Mouse (Mus musculus) forebrain, embryonic 12.5 days (tissue): ENCODE results near the gene Kdm4d. TPM values are rescaled to one million over a fixed set of nuclear protein-coding genes. Genes with fewer than 3 reads are reported as not detected.
A peak's percentile ranks its signal among the peaks of the same experiment; 100 is the strongest.
"Not testable (repeated sequence)": the region's sequence is repeated elsewhere in the genome, so short reads cannot be mapped to it uniquely, and the experiment has no call there.

Experiments used
- ATAC-seq: fragments of 200-750 bp; cut with Nextera tagmentation; 2 replicates; pipeline ENCODE4 v1.8.0; 2017; ENCODE audit warnings: moderate TSS enrichment; ENCODE audit not compliant: low FRiP score
- H3K27ac ChIP-seq: fragments of 300-500 bp; sonication (generic); 2 replicates; pipeline ENCODE4 v1.5.1; 2016; ENCODE audit warnings: mild to moderate bottlenecking
- H3K27me3 ChIP-seq: fragments of 300-500 bp; sonication (generic); 2 replicates; pipeline ENCODE4 v1.6.1; 2016; ENCODE audit warnings: mild to moderate bottlenecking
- H3K36me3 ChIP-seq: fragments of 300-500 bp; sonication (generic); replicated peaks from 2 replicates; pipeline ENCODE4 v1.6.1; 2016; ENCODE audit warnings: mild to moderate bottlenecking
- H3K4me1 ChIP-seq: fragments of 300-500 bp; sonication (generic); 2 replicates; pipeline ENCODE4 v1.6.1; 2016
- H3K4me2 ChIP-seq: fragments of 300-500 bp; sonication (generic); 2 replicates; pipeline ENCODE4 v1.6.1; 2016; ENCODE audit warnings: mild to moderate bottlenecking, moderate library complexity
- H3K4me3 ChIP-seq: fragments of 300-500 bp; sonication (generic); replicated peaks from 2 replicates; pipeline ENCODE4 v1.5.1; 2016; ENCODE audit warnings: mild to moderate bottlenecking
- H3K9ac ChIP-seq: fragments of 300-500 bp; sonication (generic); 2 replicates; pipeline ENCODE4 v1.6.1; 2016; ENCODE audit warnings: mild to moderate bottlenecking
- H3K9me3 ChIP-seq: fragments of 300-500 bp; sonication (generic); 2 replicates; pipeline ENCODE4 v1.6.1; 2016
- WGBS: fragments of 180-500 bp; shearing (Covaris S2); methylation state at CpG from one replicate; pipeline ENCODE4 v1.1.7; 2016; 5-methylcytosine and 5-hydroxymethylcytosine counted together
- polyA plus RNA-seq: library from polyadenylated mRNA; unstranded; fragments of >200 nt; fragmentation: Nextera tagmentation; extraction: Ambion mirVana; gene quantifications from 2 replicates; pipeline ENCODE4 v1.2.1, GENCODE M21; 2016

Kdm4d gene
- polyA plus RNA-seq, 1 experiment from 2014 or later, result 0.27 TPM

- Histone ChIP-seq H3K9me3 (no peaks in the 10 kb centered on the region), H3K4me2 (no peak overlapping the region), H3K4me3 (no peak overlapping the region), H3K27ac (no peak overlapping the region), H3K36me3 (peaks cover under 1% of the 10 kb centered on the region; the same call in 1 of the 2 replicates), H3K9ac (no peak overlapping the region), H3K27me3 (no peaks in the 10 kb centered on the region), H3K4me1 (no peaks in the 10 kb centered on the region)
- 87% methylated on average over 3 of the region's 3 CpGs for WGBS
- ATAC-seq, result no peak
These were observed 17.8 kb upstream of the Kdm4d start for GRCm38 (mm10) chr9:14518105-14518504.

GRCm38 (mm10) chr9:14517296-14517695 is 17.0 kb upstream of the Kdm4d start:
- no peak for ATAC-seq
- no peak overlapping the region for H3K4me3 ChIP-seq
- no peaks in the 10 kb centered on the region for H3K4me1 ChIP-seq
- WGBS, result 37% methylated on average over 1 of the region's 1 CpGs
- H3K9ac ChIP-seq, result no peak overlapping the region
- no peaks in the 10 kb centered on the region for H3K27me3 ChIP-seq
- no peaks in the 10 kb centered on the region for H3K9me3 ChIP-seq
- H3K36me3 ChIP-seq, result peaks cover 9% of the 10 kb centered on the region; the same call in 1 of the 2 replicates
- H3K27ac ChIP-seq, result no peak overlapping the region
- no peak overlapping the region for H3K4me2 ChIP-seq

- no peaks in the 10 kb centered on the region for H3K4me1 ChIP-seq
- no peak overlapping the region for H3K4me3 ChIP-seq
- peaks cover 43% of the 10 kb centered on the region for H3K36me3 ChIP-seq
- H3K9me3 ChIP-seq, result no peaks in the 10 kb centered on the region
- H3K27me3 ChIP-seq, result no peaks in the 10 kb centered on the region
- H3K4me2 ChIP-seq, result no peak overlapping the region
- 78% methylated on average over 9 of the region's 9 CpGs for WGBS
- no peak overlapping the region for H3K27ac ChIP-seq
- ATAC-seq, result peak; percentile 36; the same call in 1 of the 2 replicates
- no peak overlapping the region for H3K9ac ChIP-seq
These were observed 12.6 kb upstream of the Kdm4d start for GRCm38 (mm10) chr9:14512633-14513445.

- H3K4me3 ChIP-seq, result peak overlapping the region; percentile 84
- ATAC-seq, result no peak
- WGBS, result 3% methylated on average over 10 of the region's 10 CpGs
- peak overlapping the region; percentile 72 for H3K4me2 ChIP-seq
- no peaks in the 10 kb centered on the region for H3K9me3 ChIP-seq
- H3K27ac ChIP-seq, result peak overlapping the region; percentile 69
- peaks cover 36% of the 10 kb centered on the region for H3K36me3 ChIP-seq
- H3K4me1 ChIP-seq, result peaks cover 12% of the 10 kb centered on the region
- H3K27me3 ChIP-seq, result no peaks in the 10 kb centered on the region
- peak overlapping the region; percentile 78 for H3K9ac ChIP-seq
These were observed 688 bp upstream of the Kdm4d start for GRCm38 (mm10) chr9:14500916-14501424.

GRCm38 (mm10) chr9:14498896-14499705 is 1.2 kb downstream of the Kdm4d start:
- H3K4me2 ChIP-seq, result peak overlapping the region; percentile 64
- H3K4me3 ChIP-seq, result peak overlapping the region; percentile 84
- no peak for ATAC-seq
- peaks cover 19% of the 10 kb centered on the region for H3K36me3 ChIP-seq
- 83% methylated on average over 4 of the region's 4 CpGs for WGBS
- peaks cover 12% of the 10 kb centered on the region for H3K4me1 ChIP-seq
- no peak overlapping the region; the same call in 1 of the 2 replicates for H3K9ac ChIP-seq
- H3K27me3 ChIP-seq, result no peaks in the 10 kb centered on the region
- no peak overlapping the region for H3K27ac ChIP-seq
- H3K9me3 ChIP-seq, result no peaks in the 10 kb centered on the region

GRCm38 (mm10) chr9:14463668-14464067 is 36.6 kb downstream of the Kdm4d start:
- 79% methylated on average over 12 of the region's 12 CpGs for WGBS
- not testable (repeated sequence) for H3K4me3 ChIP-seq, H3K27me3 ChIP-seq, H3K4me2 ChIP-seq, H3K9me3 ChIP-seq, H3K27ac ChIP-seq, H3K9ac ChIP-seq, H3K4me1 ChIP-seq, ATAC-seq, H3K36me3 ChIP-seq

- WGBS, result 88% methylated on average over 1 of the region's 1 CpGs
- not testable (repeated sequence) for ATAC-seq
These were observed 37.7 kb downstream of the Kdm4d start for GRCm38 (mm10) chr9:14462536-14462935.

GRCm38 (mm10) chr9:14456320-14456719 is 44.0 kb downstream of the Kdm4d start:
- Histone ChIP-seq H3K27ac (no peak overlapping the region), H3K4me3 (no peak overlapping the region), H3K27me3 (no peaks in the 10 kb centered on the region), H3K4me1 (no peaks in the 10 kb centered on the region), H3K4me2 (no peak overlapping the region), H3K9ac (no peak overlapping the region), H3K36me3 (no peaks in the 10 kb centered on the region), H3K9me3 (no peaks in the 10 kb centered on the region)
- ATAC-seq, result no peak
- WGBS, result 92% methylated on average over 3 of the region's 3 CpGs

More at GRCm38 (mm10) chr9:14462536-14462935, 37.7 kb downstream of the Kdm4d start:
- not testable (repeated sequence) for H3K4me2 ChIP-seq, H3K36me3 ChIP-seq, H3K27ac ChIP-seq, H3K9ac ChIP-seq, H3K4me3 ChIP-seq, H3K4me1 ChIP-seq, H3K9me3 ChIP-seq, H3K27me3 ChIP-seq

- H3K27ac ChIP-seq, H3K27me3 ChIP-seq, H3K4me3 ChIP-seq, ATAC-seq, H3K4me2 ChIP-seq, H3K4me1 ChIP-seq, H3K36me3 ChIP-seq, H3K9me3 ChIP-seq, H3K9ac ChIP-seq: not testable (repeated sequence)
- 74% methylated on average over 8 of the region's 8 CpGs for WGBS
These were observed 49.2 kb downstream of the Kdm4d start for GRCm38 (mm10) chr9:14451120-14451519.

GRCm38 (mm10) chr9:14447086-14447485 is 53.2 kb downstream of the Kdm4d start:
- H3K27me3 ChIP-seq, H3K36me3 ChIP-seq, H3K4me2 ChIP-seq, H3K4me3 ChIP-seq, H3K27ac ChIP-seq, ATAC-seq, H3K9me3 ChIP-seq, H3K9ac ChIP-seq, H3K4me1 ChIP-seq: not testable (repeated sequence)
- WGBS, result 93% methylated on average over 2 of the region's 2 CpGs

GRCm38 (mm10) chr9:14440347-14440746 is 59.9 kb downstream of the Kdm4d start:
- no peak for ATAC-seq
- Histone ChIP-seq H3K9ac (no peak overlapping the region), H3K36me3 (no peaks in the 10 kb centered on the region), H3K27ac (no peak overlapping the region), H3K9me3 (no peaks in the 10 kb centered on the region), H3K4me1 (no peaks in the 10 kb centered on the region), H3K4me2 (no peak overlapping the region), H3K4me3 (no peak overlapping the region), H3K27me3 (no peaks in the 10 kb centered on the region)
- 100% methylated on average over 1 of the region's 1 CpGs for WGBS

- H3K27ac ChIP-seq, result no peak overlapping the region
- no peaks in the 10 kb centered on the region for H3K36me3 ChIP-seq
- H3K9me3 ChIP-seq, result no peaks in the 10 kb centered on the region
- no peaks in the 10 kb centered on the region for H3K4me1 ChIP-seq
- H3K9ac ChIP-seq, result no peak overlapping the region
- no peaks in the 10 kb centered on the region for H3K27me3 ChIP-seq
- H3K4me3 ChIP-seq, result no peak overlapping the region
- no peak overlapping the region for H3K4me2 ChIP-seq
- no peak for ATAC-seq
- 67% methylated on average over 11 of the region's 11 CpGs for WGBS
These were observed 66.9 kb downstream of the Kdm4d start for GRCm38 (mm10) chr9:14433252-14433939.
